In the genomic region with DNA sequence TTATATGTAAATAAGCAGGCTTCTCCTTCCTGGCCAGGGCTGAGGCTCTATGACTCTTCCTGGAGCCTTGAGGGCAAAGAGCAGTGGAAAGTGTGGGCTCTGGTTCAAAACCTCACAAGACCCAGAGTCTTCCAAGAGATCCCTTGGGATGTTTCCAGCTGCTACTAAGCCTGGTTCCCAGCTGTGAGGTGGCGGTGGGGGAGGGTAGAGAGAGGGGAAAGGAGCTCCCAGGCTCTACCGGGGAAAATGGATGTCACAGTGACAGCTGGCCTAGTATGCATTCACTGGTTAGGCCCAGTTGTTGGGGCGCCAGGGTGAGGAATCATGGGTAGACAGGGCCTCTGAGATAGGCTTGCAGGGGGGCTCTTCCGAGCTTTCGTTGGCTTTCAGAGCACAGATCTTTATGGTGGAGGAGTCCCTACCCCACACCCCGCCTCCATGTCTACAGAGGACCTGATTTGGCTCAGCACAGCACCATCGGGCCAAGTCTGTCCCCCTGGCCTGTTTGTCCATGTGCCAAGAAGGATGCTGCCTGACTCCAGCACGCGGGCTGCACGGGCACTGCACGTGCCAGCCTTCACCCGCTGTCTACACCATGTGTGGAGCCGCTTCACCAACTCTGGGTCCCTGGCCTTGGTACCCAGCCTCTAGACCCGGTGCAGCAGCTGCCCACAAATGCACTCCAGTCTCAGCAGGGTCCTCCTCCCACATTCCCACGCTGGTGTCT, we compare ENCODE assay signal across 15 mouse cellular contexts. TPM values are rescaled to one million over a fixed set of nuclear protein-coding genes. Genes with fewer than 3 reads are reported as not detected.
A peak's percentile ranks its signal among the peaks of the same experiment; 100 is the strongest.
DNase-seq lines count a peak whose midpoint lies in the region; ATAC-seq and TF ChIP-seq lines count a peak whose summit lies in the region.
"Had no signal": no experiment of that assay in that cellular context is flagged by ENCODE, and none has a peak within 500 bp of the region (broad histone marks: within the 10 kb centered on the region; RNA-seq: fewer than 3 reads in every experiment).

No protein-coding gene starts in this region.

- 77% methylated on average over 15 of the region's 15 CpGs for WGBS in thymus, adult 2 months
- 56% methylated on average over 15 of the region's 15 CpGs for WGBS in hindbrain, embryonic 16.5 days

- no peak overlapping the region for H3K9ac ChIP-seq in hindbrain, embryonic 16.5 days (ENCODE audit: low read depth, low read length)
- H3K9ac ChIP-seq: liver, embryonic 15.5 days had no signal

- no peak overlapping the region for H3K4me3 ChIP-seq in thymus, adult 2 months (ENCODE audit: control insufficient read depth, insufficient read depth, low read length)
- no peak overlapping the region for H3K4me3 ChIP-seq in hindbrain, embryonic 16.5 days (ENCODE audit: low read length)
- H3K4me3 ChIP-seq: liver, embryonic 15.5 days; myocyte had no signal

- H3K9me3 ChIP-seq in hindbrain, embryonic 16.5 days (ENCODE audit: control insufficient read depth, low read length) = no peaks in the 10 kb centered on the region
- H3K9me3 ChIP-seq: liver, embryonic 15.5 days had no signal

- H3K27me3 ChIP-seq in thymus, adult 2 months (ENCODE audit: control insufficient read depth, insufficient read depth, low read length) = no peaks in the 10 kb centered on the region
- no peaks in the 10 kb centered on the region for H3K27me3 ChIP-seq in hindbrain, embryonic 16.5 days (replicated peaks; ENCODE audit: control insufficient read depth, insufficient read depth, low read length)

- peak; percentile 48; the same call in 1 of the 2 replicates for ATAC-seq in hindbrain, embryonic 16.5 days

- H3K4me1 ChIP-seq in thymus, adult 2 months (replicated peaks; ENCODE audit: control insufficient read depth, insufficient read depth, low read length) = peaks cover 17% of the 10 kb centered on the region
- H3K4me1 ChIP-seq in hindbrain, embryonic 16.5 days (ENCODE audit: control insufficient read depth, insufficient read depth, low read depth, low read length) = peaks cover 5% of the 10 kb centered on the region; the same call in 1 of the 2 replicates
- H3K4me1 ChIP-seq: liver, embryonic 15.5 days had no signal

- H3K27ac ChIP-seq in thymus, adult 2 months (ENCODE audit: control insufficient read depth, insufficient read depth, low read length) = no peak overlapping the region
- no peak overlapping the region for H3K27ac ChIP-seq in hindbrain, embryonic 16.5 days (ENCODE audit: low read depth, low read length)
- H3K27ac ChIP-seq: liver, embryonic 15.5 days had no signal

- no peaks in the 10 kb centered on the region for H3K36me3 ChIP-seq in thymus, adult 2 months (ENCODE audit: control insufficient read depth, insufficient read depth, low read length)
- H3K36me3 ChIP-seq in hindbrain, embryonic 16.5 days (ENCODE audit: control insufficient read depth, insufficient read depth, low read length) = no peaks in the 10 kb centered on the region
- H3K36me3 ChIP-seq: liver, embryonic 15.5 days had no signal

- H3K4me2 ChIP-seq in hindbrain, embryonic 16.5 days (ENCODE audit: low read length) = no peak overlapping the region
- H3K4me2 ChIP-seq: liver, embryonic 15.5 days had no signal

- TF ChIP-seq CTCF in thymus, adult 2 months (IDR thresholded peaks at IDR 0.05; ENCODE audit: borderline replicate concordance, control insufficient read depth, extremely low read depth, insufficient read depth, low read length, poor library complexity) = no peak

- intact Hi-C loops in heart, postnatal 14 days (cut with DNase I) = no loop called here
- intact Hi-C loops in heart, postnatal 25 days (cut with DNase I) = no loop called here

- TF ChIP-seq POLR2A in thymus, adult 2 months (IDR thresholded peaks at IDR 0.05; ENCODE audit: control insufficient read depth, extremely low read depth, insufficient read depth, low read length, poor library complexity) = no peak

- peak; percentile 23 to 62 for DNase-seq in heart, postnatal 14 days
- no peak for DNase-seq in heart, postnatal 25 days (ENCODE audit: low spot score)
- DNase-seq in thymus, postnatal 0 days (ENCODE audit: low spot score) = peak; percentile 44
- DNase-seq in thymus, adult 2 months = no peak
- peak; percentile 46 for DNase-seq in skeletal muscle tissue, adult 2 months (ENCODE audit: low read depth, low spot score)
- no peak for DNase-seq in right cerebral cortex, postnatal 10 days (ENCODE audit: low spot score in 2 of 2)
- no peak for DNase-seq in right cerebral cortex, postnatal 14 days
- DNase-seq: adrenal gland, adult 8-10 months; cerebellum, adult 9-10 months; layer of hippocampus, adult 9-11 months; right cerebral cortex, postnatal 4 days; thymus, postnatal 14 days had no signal

RNA-seq across cellular contexts. Expression of gene Nxph3, which starts 24.2 kb away (rescaled TPM):
- total RNA-seq in heart, postnatal 14 days (2021) = under 1 TPM; 0.37 to 0.93 TPM
- under 1 TPM; 0.62 to 0.64 TPM for total RNA-seq in heart, postnatal 25 days (2021)
- polyA plus RNA-seq in thymus, postnatal 0 days (2015; fragmentation: Nextera tagmentation; extraction: Ambion mirVana) = 0.09 TPM in 1 of 2 replicates, not detected in the other
- polyA plus RNA-seq in thymus, adult 2 months (2012; rRNA removed) = 0.22 and 0.34 TPM in 2 replicates
- polyA plus RNA-seq in hindbrain, embryonic 16.5 days (2015; fragmentation: Nextera tagmentation; extraction: Ambion mirVana) = 2.8 and 3.0 TPM in 2 replicates

RNA-seq across cellular contexts. Expression of gene Ngfr, which starts 49.0 kb away (rescaled TPM):
- 1 to 10 TPM; 1.1 to 2.0 TPM for total RNA-seq in heart, postnatal 14 days (2021)
- under 1 TPM; 0.44 to 0.70 TPM for total RNA-seq in heart, postnatal 25 days (2021)
- polyA plus RNA-seq in thymus, postnatal 0 days (2015; fragmentation: Nextera tagmentation; extraction: Ambion mirVana) = 1.1 and 1.2 TPM in 2 replicates
- 6.4 and 7.0 TPM in 2 replicates for polyA plus RNA-seq in thymus, adult 2 months (2012; rRNA removed)
- polyA plus RNA-seq in hindbrain, embryonic 16.5 days (2015; fragmentation: Nextera tagmentation; extraction: Ambion mirVana) = 41.7 and 59.8 TPM in 2 replicates

Comparison
In these comparisons a context has a peak if more than half of its experiments do, and no peak if none do; other contexts are left out.
1. DNase-seq: peak in heart, postnatal 14 days (2 of 2), thymus, postnatal 0 days (single experiment) and skeletal muscle tissue, adult 2 months (single experiment); none in heart, postnatal 25 days (single experiment), thymus, adult 2 months (single experiment), right cerebral cortex, postnatal 10 days (0 of 2) and right cerebral cortex, postnatal 14 days (single experiment).